Mouse (Mus musculus): ENCODE results near the gene Ccdc30.

Gene Ccdc30

GRCm38 (mm10) chr4:119415072-119415753, at the start of gene Ccdc30:
Gene Ccdc30, minus strand, starts transcription at chr4:119415521.
- ChIA-PET POLR2A (interaction anchor here (0.5 to 2.7 kb wide), 21 partner anchors 8 to 1134 kb away, joined by 3 to 14 read pairs (median 3); partner anchors contain the start of genes AU022252 (in 2 of the 4), P3h1 (in 2 of the 4), Cldn19 (in 1 of the 4) and Slc2a1 (in 1 of the 4)), CTCF (interaction anchor here in 2 of 4 experiments (0.5 to 1.3 kb wide), 5 partner anchors 9 to 1082 kb away, joined by 3 to 4 read pairs (median 4); no protein-coding TSS in a partner anchor)

DNA sequence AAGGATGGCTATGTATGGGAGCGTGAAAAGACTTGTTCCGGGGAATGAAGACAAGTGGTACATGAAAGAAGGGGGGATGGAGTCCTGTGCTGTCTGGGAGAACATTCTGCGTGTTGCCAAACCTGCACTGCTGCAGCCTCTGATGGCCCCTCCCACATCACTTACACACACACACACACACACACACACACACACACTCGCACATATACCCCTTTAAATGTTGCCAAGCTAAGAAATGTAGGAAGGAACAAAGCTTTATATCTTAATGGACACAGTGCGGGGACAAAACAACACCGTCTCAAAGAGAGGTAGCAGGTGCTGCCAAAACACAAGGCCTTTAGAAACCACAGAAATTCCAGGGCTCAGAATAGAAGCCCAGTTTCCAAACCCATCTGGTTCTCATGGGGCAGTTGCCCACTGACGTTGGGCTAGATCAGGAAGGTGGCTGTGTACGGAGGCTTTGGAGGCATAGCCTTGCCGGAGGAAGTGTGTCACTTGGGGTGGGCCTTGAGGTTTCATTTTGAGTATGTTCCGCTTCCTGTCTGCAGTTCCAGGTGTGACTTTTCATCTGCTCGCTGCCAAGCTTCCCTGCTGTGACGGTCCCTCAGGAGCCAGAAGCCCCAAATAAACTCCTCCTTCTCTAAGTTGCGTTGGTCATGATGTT, 48.6 kb upstream of the Ccdc30 start:
- POLR2A ChIA-PET: interaction anchor here in 2 of 4 experiments (0.9 to 1.5 kb wide), 5 partner anchors 28 to 169 kb away, joined by 3 to 6 read pairs (median 3); partner anchors contain the start of genes Ccdc30 (in 1 of the 2) and Ybx1 (in 1 of the 2)

DNA sequence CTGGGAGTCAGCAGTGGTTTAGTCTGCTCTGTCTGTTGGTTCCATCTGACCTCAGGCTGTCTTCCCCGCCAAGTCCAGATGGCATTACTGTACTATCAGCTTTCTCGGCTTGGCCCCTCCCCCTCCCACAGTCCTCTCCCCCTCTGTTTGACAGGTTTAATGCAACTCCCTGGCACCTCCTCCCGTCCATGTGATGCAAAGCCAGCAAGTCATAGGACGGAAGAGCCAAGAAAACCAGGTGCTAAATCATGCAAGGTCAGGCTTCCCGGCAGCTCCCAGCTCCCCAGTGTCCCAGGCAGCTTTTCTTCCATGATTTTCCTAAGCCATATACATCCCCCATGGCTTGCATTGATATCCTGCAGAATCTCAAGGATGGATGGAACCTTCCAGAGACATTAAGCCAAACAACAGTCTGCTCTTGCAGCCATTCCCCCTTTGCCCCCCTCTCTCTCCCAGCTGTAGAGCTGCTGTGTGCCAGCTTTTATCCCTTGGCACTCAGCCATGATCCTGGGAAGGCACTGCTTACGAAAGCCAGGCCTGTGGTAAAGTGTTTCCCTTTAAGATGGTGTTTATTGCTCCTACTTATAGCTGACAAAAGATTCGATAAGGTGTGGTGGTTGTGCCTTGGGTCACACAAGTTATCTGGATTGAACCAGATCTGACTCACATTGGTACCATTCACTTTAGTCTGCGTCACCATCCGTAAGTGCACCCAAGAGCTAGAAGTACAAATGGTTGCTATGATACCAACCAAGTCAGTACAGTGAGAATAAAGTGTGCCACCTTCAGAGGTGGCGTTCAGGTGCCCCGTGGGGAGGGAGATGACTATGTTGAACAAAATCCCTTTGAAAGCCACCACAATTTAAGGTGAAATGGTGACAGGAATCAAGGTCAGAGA, 47.8 kb upstream of the Ccdc30 start:
- ChIA-PET POLR2A (interaction anchor here in 2 of 4 experiments (0.6 to 1.5 kb wide), 8 partner anchors 9 to 230 kb away, joined by 3 to 6 read pairs (median 3); partner anchors contain the start of genes AU022252 (in 1 of the 2), Ccdc30 (in 1 of the 2), P3h1 (in 1 of the 2) and Ybx1 (in 1 of the 2)), CTCF (interaction anchor here in 3 of 4 experiments (0.6 to 1.4 kb wide), 6 partner anchors 23 to 474 kb away, joined by 3 to 4 read pairs (median 3); no protein-coding TSS in a partner anchor)

More for the DNA sequence above, 48.6 kb upstream of the Ccdc30 start:
- CTCF ChIA-PET: interaction anchor here in 2 of 4 experiments (0.6 to 1.4 kb wide), 2 partner anchors 33 to 190 kb away, joined by 3 to 4 read pairs; no protein-coding TSS in a partner anchor

GRCm38 (mm10) chr4:119462457-119462856, 47.1 kb upstream of the Ccdc30 start:
- ChIA-PET CTCF (interaction anchor here in 2 of 4 experiments (0.6 to 1.4 kb wide), 5 partner anchors 22 to 473 kb away, joined by 3 to 4 read pairs (median 3); no protein-coding TSS in a partner anchor), POLR2A (interaction anchor here in 2 of 4 experiments (0.6 to 1.5 kb wide), 6 partner anchors 9 to 230 kb away, joined by 3 to 6 read pairs (median 3); partner anchors contain the start of genes AU022252 (in 1 of the 2) and P3h1 (in 1 of the 2))

GRCm38 (mm10) chr4:119460728-119461141, 45.4 kb upstream of the Ccdc30 start:
- CTCF ChIA-PET: interaction anchor here (0.5 to 2.6 kb wide), 25 partner anchors 19 to 223 kb away, joined by 3 to 14 read pairs (median 4); partner anchors contain the start of gene Ccdc30 (in 1 of the 4)
- POLR2A ChIA-PET: interaction anchor here in 3 of 4 experiments (0.7 to 2.1 kb wide), 10 partner anchors 9 to 222 kb away, joined by 3 to 11 read pairs (median 4); no protein-coding TSS in a partner anchor

DNA sequence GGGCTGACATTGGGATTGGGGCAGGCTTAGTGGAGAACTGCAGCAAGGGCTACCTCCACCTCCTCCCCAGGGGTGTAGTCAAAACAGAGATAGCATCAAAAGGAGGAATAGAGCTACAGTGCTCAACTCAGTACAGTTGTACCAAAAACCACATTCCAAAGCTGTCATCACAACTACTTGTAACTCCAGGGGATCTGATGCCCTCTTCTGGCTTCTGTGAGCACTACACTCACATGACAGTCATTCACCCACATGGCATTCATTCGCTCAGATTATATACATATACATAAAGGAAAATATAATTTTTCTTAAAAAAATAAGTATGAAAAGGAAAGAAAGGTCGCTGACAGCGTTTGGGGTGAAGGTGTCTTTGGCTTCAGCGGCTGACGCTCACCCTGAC, 45.0 kb upstream of the Ccdc30 start:
- ChIA-PET POLR2A (interaction anchor here in 3 of 4 experiments (0.7 to 2.1 kb wide), 9 partner anchors 9 to 222 kb away, joined by 3 to 11 read pairs (median 3); no protein-coding TSS in a partner anchor), CTCF (interaction anchor here (0.5 to 2.6 kb wide), 21 partner anchors 19 to 273 kb away, joined by 3 to 14 read pairs (median 4); partner anchors contain the start of gene Hivep3 (in 1 of the 4))

GRCm38 (mm10) chr4:119453533-119453932, 38.2 kb upstream of the Ccdc30 start:
- ChIA-PET POLR2A (interaction anchor here in 2 of 4 experiments (0.6 to 1.4 kb wide), 9 partner anchors 12 to 221 kb away, joined by 3 to 4 read pairs (median 4); partner anchors contain the start of genes AU022252 (in 1 of the 2) and P3h1 (in 1 of the 2)), CTCF (interaction anchor here in 2 of 4 experiments (0.6 to 1.2 kb wide), 4 partner anchors 37 to 87 kb away, joined by 4 to 7 read pairs (median 6); no protein-coding TSS in a partner anchor)

- POLR2A ChIA-PET: interaction anchor here in 2 of 4 experiments (0.7 to 1.4 kb wide), 5 partner anchors 11 to 221 kb away, joined by 3 to 4 read pairs (median 4); partner anchors contain the start of genes AU022252 (in 1 of the 2) and P3h1 (in 1 of the 2)
- CTCF ChIA-PET: interaction anchor here in 1 of 4 experiments (0.6 to 1.2 kb wide), 3 partner anchors 38 to 86 kb away, joined by 4 to 7 read pairs (median 5); no protein-coding TSS in a partner anchor
These were observed 37.8 kb upstream of the Ccdc30 start for GRCm38 (mm10) chr4:119453128-119453527.

DNA sequence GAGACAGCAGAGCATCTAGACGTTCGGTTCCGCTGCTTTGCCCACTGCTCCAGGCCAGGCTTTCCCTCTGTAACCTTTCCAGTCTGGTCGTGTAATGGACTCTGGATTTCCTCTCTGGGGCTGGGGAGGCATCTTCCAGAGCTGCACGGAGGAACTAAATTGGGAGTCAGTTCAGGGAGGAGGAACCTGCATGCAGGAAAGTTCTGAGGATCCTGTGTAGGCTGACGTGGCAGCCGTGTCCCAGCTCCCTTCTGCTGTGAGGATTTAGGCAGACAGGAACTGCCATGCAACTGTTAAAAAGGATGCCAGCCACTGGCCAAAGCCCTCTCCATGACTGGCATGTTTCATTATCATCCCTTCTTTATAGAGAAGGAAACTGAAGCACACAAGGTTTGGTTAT, 35.1 kb upstream of the Ccdc30 start:
- ChIA-PET CTCF (interaction anchor here in 1 of 4 experiments (1.4 kb wide), 1 partner anchor 19 kb away, joined by 3 read pairs; no protein-coding TSS in a partner anchor), POLR2A (interaction anchor here in 2 of 4 experiments (0.7 to 1.2 kb wide), 2 partner anchors 9 to 213 kb away, joined by 3 to 5 read pairs; no protein-coding TSS in a partner anchor)

GRCm38 (mm10) chr4:119447786-119448185, 32.5 kb upstream of the Ccdc30 start:
- ChIA-PET CTCF (interaction anchor here in 1 of 4 experiments (0.9 kb wide), 1 partner anchor 17 kb away, joined by 3 read pairs; no protein-coding TSS in a partner anchor), POLR2A (interaction anchor here in 1 of 4 experiments (1.5 kb wide), 1 partner anchor 92 kb away, joined by 4 read pairs; the partner anchor contains the start of gene Frg2f1)

DNA sequence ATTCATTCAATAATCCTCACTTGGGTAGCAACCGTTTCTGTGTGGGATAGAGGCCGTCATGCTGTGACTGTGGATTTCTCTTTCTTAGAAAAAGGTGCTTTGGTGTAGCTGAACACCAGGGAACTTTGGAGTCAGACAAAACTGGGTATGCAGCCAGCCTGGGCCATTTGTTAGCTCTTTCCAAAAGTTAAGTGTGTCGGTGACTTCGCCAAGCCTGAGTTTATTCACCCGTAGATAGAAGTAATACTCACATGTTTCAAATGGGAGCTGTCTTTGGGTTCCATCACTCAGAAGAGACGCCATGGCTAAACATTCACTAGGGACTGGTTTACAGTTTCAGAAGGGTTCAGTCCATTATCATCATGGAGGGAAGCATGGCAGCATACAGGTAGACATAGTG, 31.9 kb upstream of the Ccdc30 start:
- CTCF ChIA-PET: no interaction called here
- POLR2A ChIA-PET: interaction anchor here in 2 of 4 experiments (0.6 to 1.5 kb wide), 2 partner anchors 92 to 214 kb away, joined by 3 to 4 read pairs; partner anchors contain the start of gene Frg2f1 (in 1 of the 2)

GRCm38 (mm10) chr4:119442539-119442938, 27.2 kb upstream of the Ccdc30 start:
- POLR2A ChIA-PET: interaction anchor here in 2 of 4 experiments (0.5 to 2.4 kb wide), 11 partner anchors 9 to 1482 kb away, joined by 3 to 12 read pairs (median 5); partner anchors contain the start of genes AU022252 (in 1 of the 2), Exo5 (in 1 of the 2), P3h1 (in 1 of the 2) and Zmynd12 (in 1 of the 2)
- CTCF ChIA-PET: interaction anchor here in 2 of 4 experiments (0.7 to 1.3 kb wide), 4 partner anchors 11 to 48 kb away, joined by 3 to 6 read pairs (median 3); no protein-coding TSS in a partner anchor

- POLR2A ChIA-PET: interaction anchor here in 3 of 4 experiments (0.6 to 2.4 kb wide), 14 partner anchors 8 to 209 kb away, joined by 3 to 12 read pairs (median 4); partner anchors contain the start of genes AU022252 (in 1 of the 3), Frg2f1 (in 1 of the 3), P3h1 (in 1 of the 3) and Rimkla (in 1 of the 3)
- CTCF ChIA-PET: interaction anchor here in 3 of 4 experiments (0.5 to 1.3 kb wide), 6 partner anchors 11 to 784 kb away, joined by 3 to 6 read pairs (median 3); no protein-coding TSS in a partner anchor
These were observed 26.5 kb upstream of the Ccdc30 start for GRCm38 (mm10) chr4:119441836-119442235.

DNA sequence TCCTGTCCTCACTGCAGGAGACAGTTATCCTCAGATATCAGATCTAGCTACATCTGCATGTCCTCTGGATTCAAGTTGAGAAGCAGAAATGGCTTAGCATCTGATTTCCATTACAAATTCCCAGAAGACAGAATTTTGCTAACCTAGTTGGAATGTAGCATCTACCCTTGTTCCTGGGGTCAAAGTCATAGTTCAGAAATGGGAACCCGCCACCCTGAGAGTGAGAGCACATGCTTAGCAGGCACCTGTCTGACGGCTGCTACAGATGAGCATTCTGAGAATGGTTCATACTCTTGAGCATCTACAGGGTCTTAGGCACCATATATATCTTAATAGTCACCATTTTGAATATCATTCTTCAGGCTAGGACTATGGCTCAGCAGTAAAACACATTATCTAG, 22.6 kb upstream of the Ccdc30 start:
- CTCF ChIA-PET: interaction anchor here in 2 of 4 experiments (0.6 to 1.9 kb wide), 4 partner anchors 23 to 199 kb away, joined by 3 to 5 read pairs (median 4); no protein-coding TSS in a partner anchor

DNA sequence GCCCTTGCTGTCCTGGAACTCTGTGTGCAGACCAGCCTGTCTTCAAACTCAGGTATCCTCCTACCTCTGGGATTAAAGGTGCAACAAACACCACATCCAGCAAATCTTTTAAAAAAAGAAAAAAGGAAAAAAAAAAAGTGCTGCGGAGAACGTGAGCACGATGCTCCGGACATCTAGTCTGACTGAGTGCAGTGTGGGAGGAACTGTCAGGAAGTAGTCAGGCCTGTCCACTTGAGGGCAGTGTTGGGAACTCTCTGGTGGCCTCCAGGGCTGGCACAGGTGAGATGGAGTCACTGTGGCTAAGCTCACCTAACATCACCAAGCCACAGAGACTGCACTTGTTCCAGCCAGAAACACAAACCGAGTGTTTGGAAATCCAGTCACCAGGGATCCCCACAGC, 15.4 kb upstream of the Ccdc30 start:
- CTCF ChIA-PET: interaction anchor here (0.5 to 1.7 kb wide), 17 partner anchors 11 to 1389 kb away, joined by 3 to 12 read pairs (median 3); no protein-coding TSS in a partner anchor

More for the DNA sequence above, 22.6 kb upstream of the Ccdc30 start:
- POLR2A ChIA-PET: interaction anchor here in 1 of 4 experiments (0.7 kb wide), 1 partner anchor 16 kb away, joined by 3 read pairs; no protein-coding TSS in a partner anchor

More for the DNA sequence above, 15.4 kb upstream of the Ccdc30 start:
- POLR2A ChIA-PET: interaction anchor here in 2 of 4 experiments (0.6 to 0.7 kb wide), 3 partner anchors 30 to 177 kb away, joined by 3 to 4 read pairs (median 3); no protein-coding TSS in a partner anchor
